Mouse (Mus musculus): ENCODE data around the gene Nrxn3.

DNA sequence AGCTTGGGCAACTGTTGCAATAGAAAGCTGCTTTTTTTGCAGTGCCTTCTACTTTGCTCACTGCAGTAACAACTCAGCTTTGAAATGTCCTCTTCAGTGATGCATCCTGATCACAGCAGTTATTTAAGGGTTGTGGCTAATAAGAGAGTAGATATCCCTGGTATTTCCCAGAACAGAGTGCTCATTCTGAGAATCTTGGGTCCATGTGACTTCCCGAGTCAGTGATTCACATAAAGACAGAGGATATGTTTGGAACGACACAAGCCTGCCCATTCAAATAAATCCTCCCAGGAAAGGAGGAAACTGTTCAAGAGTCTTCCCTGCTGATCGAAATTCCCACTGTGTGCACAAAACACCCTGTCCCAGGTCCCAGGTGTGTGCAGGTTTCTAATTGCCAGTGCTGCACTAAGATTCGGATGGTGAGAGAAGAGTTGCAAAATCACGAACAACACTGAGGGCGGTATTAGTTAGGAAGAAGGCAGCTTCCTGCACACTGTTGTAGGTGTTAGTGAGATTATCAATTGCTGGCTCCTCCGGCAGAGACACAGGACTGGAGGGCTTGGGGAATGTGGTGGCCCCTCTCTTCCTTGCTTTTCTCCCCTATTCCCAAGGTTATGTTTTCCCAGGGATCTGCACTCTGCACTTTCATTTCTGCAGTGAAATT is 230.4 kb downstream of the Nrxn3 start:
- TF ChIP-seq FLI1 (IDR thresholded peaks at IDR 0.05; ENCODE audit: low read length) (no peak), GATA1 (IDR thresholded peaks at IDR 0.05; ENCODE audit: borderline replicate concordance, low read length) (no peak)
